In genomic region chr9:64810822-64811537, GRCm38 (mm10) we compare ENCODE assay signal across 8 mouse cellular contexts. TPM values are rescaled to one million over a fixed set of nuclear protein-coding genes. Genes with fewer than 3 reads are reported as not detected.
DNase-seq lines count a peak whose midpoint lies in the region; ATAC-seq lines count a peak whose summit lies in the region.

Dennd4a (plus strand) TSS chr9:64811340.

- H3K27ac ChIP-seq in hindbrain, embryonic 14.5 days: peak within 1 kb of the TSS; percentile 99

- H3K4me3 ChIP-seq in hindbrain, embryonic 14.5 days (replicated peaks; ENCODE audit: low read length): peak within 1 kb of the TSS; percentile 83

- ATAC-seq in hindbrain, embryonic 14.5 days (ENCODE audit: low FRiP score): peak; percentile 99

- no peaks in the 10 kb centered on the region for H3K9me3 ChIP-seq in hindbrain, embryonic 14.5 days (ENCODE audit: control insufficient read depth, low read length)

- H3K4me2 ChIP-seq in hindbrain, embryonic 14.5 days (replicated peaks): peak within 1 kb of the TSS; percentile 61

- H3K27me3 ChIP-seq in hindbrain, embryonic 14.5 days (ENCODE audit: control insufficient read depth, insufficient read depth, low read length): no peaks in the 10 kb centered on the region

- DNase-seq in R1 (ENCODE audit: low read depth, low spot score): peak; percentile 98
- DNase-seq in cerebellum, postnatal 25 days: peak; percentile 98 to 99
- peak; percentile 90 to 97 for DNase-seq in frontal cortex, postnatal 25 days (ENCODE audit: low spot score in 2 of 2)
- DNase-seq in hindbrain, embryonic 14.5 days (ENCODE audit: low spot score): peak; percentile 98
- DNase-seq in layer of hippocampus, postnatal 36 days: peak; percentile 99
- peak; percentile 98 for DNase-seq in lung, postnatal 36 days
- DNase-seq in retina, postnatal 1 day: peak; percentile 100
- peak; percentile 89 to 97 for DNase-seq in urinary bladder, adult 18-20 months (ENCODE audit: low spot score in 2 of 2)

- peak within 1 kb of the TSS; percentile 82 for H3K9ac ChIP-seq in hindbrain, embryonic 14.5 days

- H3K36me3 ChIP-seq in hindbrain, embryonic 14.5 days (replicated peaks; ENCODE audit: control insufficient read depth, insufficient read depth): no peaks in the 10 kb centered on the region

- H3K4me1 ChIP-seq in hindbrain, embryonic 14.5 days (replicated peaks; ENCODE audit: control insufficient read depth, insufficient read depth, low read length): peaks cover 13% of the 10 kb centered on the region

- under 1% methylated on average over 48 of the region's 51 CpGs for WGBS in hindbrain, embryonic 14.5 days

RNA-seq across cellular contexts. Expression of gene Dennd4a, which starts in this region (rescaled TPM):
- polyA plus RNA-seq in hindbrain, embryonic 14.5 days (2014; fragmentation: Nextera tagmentation; extraction: Ambion mirVana): 12.4 and 12.7 TPM in 2 replicates
- total RNA-seq in layer of hippocampus, postnatal 36 days (2021): 10 to 100 TPM; 41.4 to 41.7 TPM

Comparison
In these comparisons a context has a peak if more than half of its experiments do, and no peak if none do; other contexts are left out.
1. Peak in every context shown above with its lines: DNase-seq, ATAC-seq, H3K4me3 ChIP-seq and H3K27ac ChIP-seq.